Mouse (Mus musculus) natural killer cell, adult 2 months (primary cell): ENCODE results near the gene Gm9117.
"Not testable (repeated sequence)": the region's sequence is repeated elsewhere in the genome, so short reads cannot be mapped to it uniquely, and the experiment has no call there.

Experiments
- DNase-seq, 2 experiments: peaks; one replicate each; pipeline ENCODE4 v3.0.0; 2022; ENCODE audit warnings: low spot score in 2 of 2

Gene Gm9117

DNA sequence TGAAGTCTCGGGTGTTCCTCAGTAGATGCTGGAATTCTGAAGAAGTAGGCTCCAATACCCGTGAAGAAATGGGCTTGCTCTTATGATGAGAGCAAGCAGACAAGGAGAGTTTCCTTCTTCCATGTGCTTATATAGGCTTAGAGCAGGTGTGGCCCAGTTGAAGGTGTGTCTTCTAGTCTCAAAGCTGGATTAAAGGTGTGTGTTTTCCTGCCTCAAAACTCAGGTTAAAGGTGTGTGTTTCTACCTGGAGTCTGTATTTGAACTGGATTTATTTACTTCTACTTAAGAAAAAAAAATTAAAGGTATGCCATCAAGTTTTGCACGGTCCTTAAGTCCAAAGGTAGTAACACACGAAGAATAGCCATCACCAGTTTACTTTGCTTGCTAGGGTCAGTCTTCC is at the start of gene Gm9117:
Gene Gm9117 (minus strand): TSS at position 101 of the 400 bp plus-strand sequence.
- DNase-seq: not testable (repeated sequence)

DNA sequence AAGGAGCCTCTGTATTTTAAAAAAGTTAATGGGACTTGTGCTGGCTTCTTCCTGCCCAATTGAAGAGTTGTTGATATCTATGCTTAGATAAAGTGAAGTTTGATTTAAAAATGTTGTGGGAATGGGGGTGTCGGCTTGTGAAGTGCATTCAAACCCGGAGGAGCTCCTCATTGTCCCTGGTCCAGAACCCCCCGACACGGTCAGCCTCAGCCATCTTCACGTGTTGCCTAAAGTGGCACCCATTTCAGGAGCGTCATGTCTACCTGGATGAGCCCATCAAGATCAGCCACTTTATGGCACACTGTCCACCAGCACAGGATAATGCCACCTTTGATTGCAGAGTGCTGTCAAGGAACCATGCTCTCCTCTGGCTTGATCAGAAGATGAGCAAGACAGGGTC is 25.6 kb upstream of the Gm9117 start:
- DNase-seq: not testable (repeated sequence)

DNA sequence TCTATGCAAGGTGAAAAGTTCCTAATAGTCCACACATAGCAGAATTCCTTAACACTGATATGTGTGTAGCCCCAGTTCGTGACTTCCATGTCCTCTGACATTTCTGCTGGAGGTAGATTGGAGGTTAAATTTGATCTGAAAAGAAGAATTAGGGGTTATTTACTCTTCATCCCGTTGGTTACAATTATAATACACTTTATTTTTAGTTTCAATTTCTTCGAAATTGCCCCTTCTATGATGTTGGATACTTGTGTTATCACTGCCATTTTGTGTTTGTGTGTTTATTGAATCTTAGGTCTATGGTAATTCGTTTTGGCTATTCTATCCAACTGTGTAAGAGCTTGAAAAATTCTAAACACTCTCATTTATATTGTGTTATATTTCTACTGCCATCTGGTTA is 17.9 kb upstream of the Gm9117 start, which contains the start of gene Tdpoz5:
Gene Tdpoz5 (minus strand): TSS at position 101 of the 400 bp plus-strand sequence.
- not testable (repeated sequence) for DNase-seq

DNA sequence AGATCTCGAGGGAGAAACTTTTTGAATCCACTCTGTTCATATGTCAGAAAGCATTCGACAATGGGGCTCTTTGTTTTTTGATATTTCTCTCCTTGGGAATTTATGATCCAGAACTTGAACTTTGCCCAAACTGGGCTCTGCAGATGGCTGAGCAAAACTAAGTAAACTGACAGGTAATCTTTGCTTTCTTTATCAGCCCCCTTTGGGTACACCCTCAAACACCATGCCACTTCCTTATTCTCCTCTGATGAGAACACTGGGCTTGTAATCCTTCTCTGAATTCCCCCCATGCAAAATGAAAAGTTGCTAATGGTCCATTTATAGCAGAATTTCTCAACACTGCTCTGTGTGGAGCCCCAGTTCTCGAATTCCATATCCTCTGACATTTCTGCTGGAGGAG is 5.0 kb downstream of the Gm9117 start:
- not testable (repeated sequence) for DNase-seq
